Mouse (Mus musculus): Measurements from ENCODE around the gene Syna. TPM values are rescaled to one million over a fixed set of nuclear protein-coding genes. Genes with fewer than 3 reads are reported as not detected.

Gene Syna
- polyA plus RNA-seq, 1 experiment from 2014 or later = not detected

DNA sequence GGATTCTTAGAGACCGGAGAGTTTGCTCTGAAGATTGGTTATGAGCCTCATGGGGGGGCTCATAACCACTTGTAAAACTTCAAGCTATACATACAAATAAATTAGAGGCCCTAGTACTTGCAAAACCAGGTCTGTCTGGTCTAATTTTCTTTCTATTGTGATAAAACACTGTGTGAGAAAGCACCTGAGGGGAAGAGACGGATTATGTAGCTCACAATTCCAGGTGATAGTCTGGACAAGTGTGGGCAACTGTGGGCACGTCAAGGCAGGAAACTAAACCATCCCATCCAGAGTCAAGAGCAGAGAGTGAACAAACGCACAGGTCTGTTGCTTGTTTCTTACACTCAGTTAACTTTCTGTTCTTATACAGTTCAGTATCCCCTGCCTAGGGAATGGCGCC, 40.5 kb downstream of the Syna start:
- Histone ChIP-seq H3K9me3 (peaks cover 9% of the 10 kb centered on the region; the same call in 1 of the 2 replicates), H3K36me3 (replicated peaks) (peaks cover 90% of the 10 kb centered on the region), H3K4me1 (no peaks in the 10 kb centered on the region), H3K27ac (replicated peaks) (no peak overlapping the region), H3K4me3 (no peak overlapping the region), H3K27me3 (replicated peaks; ENCODE audit: low read depth, poor library complexity, severe bottlenecking) (no peaks in the 10 kb centered on the region)
- DNase-seq (ENCODE audit: low spot score) = no peak
- WGBS = 92% methylated on average over 5 of the region's 5 CpGs

- no peak overlapping the region for H3K4me3 ChIP-seq
- H3K4me1 ChIP-seq = no peaks in the 10 kb centered on the region
- H3K9me3 ChIP-seq = peaks cover 8% of the 10 kb centered on the region; the same call in 1 of the 2 replicates
- WGBS = 91% methylated on average over 5 of the region's 5 CpGs
- H3K36me3 ChIP-seq (replicated peaks) = peaks cover 98% of the 10 kb centered on the region
- H3K27me3 ChIP-seq (replicated peaks; ENCODE audit: low read depth, poor library complexity, severe bottlenecking) = no peaks in the 10 kb centered on the region
- H3K27ac ChIP-seq (replicated peaks) = no peak overlapping the region
- no peak for DNase-seq (ENCODE audit: low spot score)
These were observed 47.9 kb downstream of the Syna start for GRCm38 (mm10) chr5:134512086-134512485.

DNA sequence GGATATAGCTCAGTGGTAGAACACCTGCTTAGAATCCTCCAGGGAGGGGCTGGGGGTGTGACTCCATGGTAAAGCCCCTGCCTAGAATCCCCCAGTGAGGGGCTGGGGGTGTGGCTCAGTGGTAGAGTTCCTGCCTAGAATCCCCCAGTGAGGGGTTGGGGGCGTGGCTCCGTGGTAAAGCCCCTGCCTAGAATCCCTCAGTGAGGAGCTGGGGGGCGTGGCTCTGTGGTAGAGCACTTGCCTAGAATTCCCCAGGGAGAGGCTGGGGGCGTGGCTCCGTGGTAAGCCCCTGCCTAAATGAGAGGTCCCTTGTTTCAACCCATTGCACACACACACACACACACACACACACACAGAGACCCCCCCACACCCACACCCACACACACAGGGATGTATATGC, 49.7 kb downstream of the Syna start:
- Histone ChIP-seq H3K4me1 (no peaks in the 10 kb centered on the region), H3K9me3 (no peaks in the 10 kb centered on the region), H3K36me3 (replicated peaks) (peaks cover 96% of the 10 kb centered on the region), H3K27me3 (replicated peaks; ENCODE audit: low read depth, poor library complexity, severe bottlenecking) (no peaks in the 10 kb centered on the region), H3K27ac (replicated peaks) (no peak overlapping the region), H3K4me3 (no peak overlapping the region)
- 83% methylated on average over 5 of the region's 5 CpGs for WGBS
- no peak for DNase-seq (ENCODE audit: low spot score)

- H3K27me3 ChIP-seq (replicated peaks; ENCODE audit: low read depth, poor library complexity, severe bottlenecking) = no peaks in the 10 kb centered on the region
- peaks cover 96% of the 10 kb centered on the region for H3K36me3 ChIP-seq (replicated peaks)
- no peaks in the 10 kb centered on the region for H3K9me3 ChIP-seq
- WGBS = 87% methylated on average over 5 of the region's 5 CpGs
- H3K27ac ChIP-seq (replicated peaks) = no peak overlapping the region
- H3K4me3 ChIP-seq = no peak overlapping the region
- no peak for DNase-seq (ENCODE audit: low spot score)
- no peaks in the 10 kb centered on the region for H3K4me1 ChIP-seq
These were observed 51.0 kb downstream of the Syna start for GRCm38 (mm10) chr5:134508965-134509364.

Small RNA genes lying within 50 kb of the gene (microRNA-seq; reads per million reads assigned to microRNA genes)
- gene Mir7228 = not detected

Other genes starting within 250 kb of the Syna start
- gene Gtf2i, start 245.4 kb downstream of the Syna start, polyA plus RNA-seq (2016; fragmentation: Nextera tagmentation; extraction: Ambion mirVana) = 200 and 207 TPM in 2 replicates
- 114 and 122 TPM in 2 replicates for gene Gtf2ird1, start 103.5 kb downstream of the Syna start, polyA plus RNA-seq (2016; fragmentation: Nextera tagmentation; extraction: Ambion mirVana)
- gene Clip2, start 7.7 kb downstream of the Syna start, polyA plus RNA-seq (2016; fragmentation: Nextera tagmentation; extraction: Ambion mirVana) = 5.8 and 6.8 TPM in 2 replicates
- gene Rfc2, start 21.2 kb upstream of the Syna start, polyA plus RNA-seq (2016; fragmentation: Nextera tagmentation; extraction: Ambion mirVana) = 414 and 415 TPM in 2 replicates
- gene Lat2, start 54.9 kb upstream of the Syna start, polyA plus RNA-seq (2016; fragmentation: Nextera tagmentation; extraction: Ambion mirVana) = 3.4 and 3.7 TPM in 2 replicates
- gene Eif4h, start 79.3 kb upstream of the Syna start, polyA plus RNA-seq (2016; fragmentation: Nextera tagmentation; extraction: Ambion mirVana) = 593 and 603 TPM in 2 replicates
- 5.7 and 5.9 TPM in 2 replicates for gene Limk1, start 128.4 kb upstream of the Syna start, polyA plus RNA-seq (2016; fragmentation: Nextera tagmentation; extraction: Ambion mirVana)
- gene Eln, start 187.2 kb upstream of the Syna start, polyA plus RNA-seq (2016; fragmentation: Nextera tagmentation; extraction: Ambion mirVana) = 2.4 and 3.9 TPM in 2 replicates